Mouse (Mus musculus) lung, embryonic 15.5 days (tissue): Measurements from ENCODE around the gene Naip2. TPM values are rescaled to one million over a fixed set of nuclear protein-coding genes. Genes with fewer than 3 reads are reported as not detected.
"Not testable (repeated sequence)": the region's sequence is repeated elsewhere in the genome, so short reads cannot be mapped to it uniquely, and the experiment has no call there.

Experiments
- ATAC-seq: fragments of 200-750 bp; cut with Nextera tagmentation; 2 replicates; pipeline ENCODE4 v1.8.0; 2017; ENCODE audit warnings: moderate number of reproducible peaks, borderline replicate concordance; ENCODE audit not compliant: low FRiP score, low TSS enrichment; ENCODE audit errors: extremely low read depth
- H3K27ac ChIP-seq: fragments of 300-500 bp; sonication (generic); 2 replicates; pipeline ENCODE4 v1.5.1; 2015; ENCODE audit warnings: moderate library complexity, mild to moderate bottlenecking, inconsistent platforms
- H3K27me3 ChIP-seq: fragments of 300-500 bp; sonication (generic); 2 replicates; pipeline ENCODE4 v1.6.1; 2015; ENCODE audit warnings: inconsistent platforms
- H3K36me3 ChIP-seq: fragments of 300-500 bp; sonication (generic); 2 replicates; pipeline ENCODE4 v1.6.1; 2015; ENCODE audit warnings: inconsistent platforms
- H3K4me1 ChIP-seq: fragments of 300-500 bp; sonication (generic); 2 replicates; pipeline ENCODE4 v1.6.1; 2015; ENCODE audit warnings: inconsistent platforms
- H3K4me2 ChIP-seq: fragments of 300-500 bp; sonication (generic); 2 replicates; pipeline ENCODE4 v1.6.1; 2015; ENCODE audit warnings: inconsistent platforms, mild to moderate bottlenecking, moderate library complexity
- H3K4me3 ChIP-seq: fragments of 300-500 bp; sonication (generic); 2 replicates; pipeline ENCODE4 v1.5.1; 2015; ENCODE audit warnings: mild to moderate bottlenecking, inconsistent platforms
- H3K9ac ChIP-seq: fragments of 300-500 bp; sonication (generic); 2 replicates; pipeline ENCODE4 v1.6.1; 2015; ENCODE audit warnings: inconsistent platforms
- H3K9me3 ChIP-seq: fragments of 300-500 bp; sonication (generic); 2 replicates; pipeline ENCODE4 v1.6.1; 2016; ENCODE audit warnings: inconsistent platforms
- WGBS: fragments of 180-500 bp; shearing (Covaris S2); methylation state at CpG from one replicate; pipeline ENCODE4 v1.1.7; 2015; 5-methylcytosine and 5-hydroxymethylcytosine counted together
- polyA plus RNA-seq: library from polyadenylated mRNA; unstranded; fragments of >200 nt; fragmentation: Nextera tagmentation; extraction: Ambion mirVana; gene quantifications from 2 replicates; pipeline ENCODE4 v1.2.1, GENCODE M21; 2015

Gene Naip2
- polyA plus RNA-seq = 0.36 and 0.60 TPM in 2 replicates

- not testable (repeated sequence) for H3K9ac ChIP-seq, H3K36me3 ChIP-seq, H3K27ac ChIP-seq, H3K4me2 ChIP-seq, H3K4me3 ChIP-seq, H3K27me3 ChIP-seq, H3K4me1 ChIP-seq, H3K9me3 ChIP-seq, ATAC-seq
- WGBS = 35% methylated on average over 3 of the region's 3 CpGs
Observed at GRCm38 (mm10) chr13:100201659-100202333, at the start of gene Naip2. Gene Naip2 (minus strand): TSS chr13:100202092.

- not testable (repeated sequence) for H3K4me3 ChIP-seq, H3K4me2 ChIP-seq, H3K27me3 ChIP-seq, H3K9me3 ChIP-seq, H3K4me1 ChIP-seq, H3K36me3 ChIP-seq, H3K27ac ChIP-seq, ATAC-seq, H3K9ac ChIP-seq
- WGBS = 60% methylated on average over 5 of the region's 5 CpGs
Observed at GRCm38 (mm10) chr13:100246896-100247519, 45.1 kb upstream of the Naip2 start.

- H3K4me1 ChIP-seq, H3K4me3 ChIP-seq, H3K27ac ChIP-seq, ATAC-seq, H3K27me3 ChIP-seq, H3K9ac ChIP-seq, H3K4me2 ChIP-seq, H3K36me3 ChIP-seq, H3K9me3 ChIP-seq: not testable (repeated sequence)
- WGBS = 72% methylated on average over 4 of the region's 4 CpGs
Observed at GRCm38 (mm10) chr13:100246223-100246622, 44.3 kb upstream of the Naip2 start, which contains the start of gene Naip5. Gene Naip5 (minus strand): TSS chr13:100246323.

GRCm38 (mm10) chr13:100243702-100244101 is 41.8 kb upstream of the Naip2 start:
- H3K4me3 ChIP-seq = no peak overlapping the region
- no peaks in the 10 kb centered on the region for H3K27me3 ChIP-seq
- no peak overlapping the region for H3K9ac ChIP-seq
- H3K9me3 ChIP-seq = no peaks in the 10 kb centered on the region
- no peaks in the 10 kb centered on the region for H3K36me3 ChIP-seq
- no peak overlapping the region for H3K27ac ChIP-seq
- no peak for ATAC-seq
- H3K4me1 ChIP-seq = no peaks in the 10 kb centered on the region
- H3K4me2 ChIP-seq = no peak overlapping the region

GRCm38 (mm10) chr13:100213683-100214082 is 11.8 kb upstream of the Naip2 start:
- not testable (repeated sequence) for H3K9me3 ChIP-seq, H3K27ac ChIP-seq, H3K27me3 ChIP-seq, ATAC-seq, H3K4me1 ChIP-seq, H3K4me3 ChIP-seq, H3K4me2 ChIP-seq, H3K36me3 ChIP-seq, H3K9ac ChIP-seq
- 73% methylated on average over 1 of the region's 1 CpGs for WGBS

- Histone ChIP-seq H3K4me3 (no peak overlapping the region), H3K4me1 (no peaks in the 10 kb centered on the region), H3K27me3 (no peaks in the 10 kb centered on the region), H3K36me3 (no peaks in the 10 kb centered on the region), H3K27ac (no peak overlapping the region), H3K9me3 (no peaks in the 10 kb centered on the region), H3K4me2 (no peak overlapping the region), H3K9ac (no peak overlapping the region)
- WGBS = 25% methylated on average over 8 of the region's 8 CpGs
- ATAC-seq = no peak
Observed at GRCm38 (mm10) chr13:100210540-100210939, 8.6 kb upstream of the Naip2 start.

GRCm38 (mm10) chr13:100203319-100203718 is 1.4 kb upstream of the Naip2 start:
- no peak overlapping the region for H3K9ac ChIP-seq
- no peaks in the 10 kb centered on the region for H3K9me3 ChIP-seq
- H3K27me3 ChIP-seq = no peaks in the 10 kb centered on the region
- no peaks in the 10 kb centered on the region for H3K4me1 ChIP-seq
- H3K4me3 ChIP-seq = no peak overlapping the region
- 79% methylated on average over 1 of the region's 1 CpGs for WGBS
- no peak overlapping the region for H3K4me2 ChIP-seq
- H3K36me3 ChIP-seq = no peaks in the 10 kb centered on the region
- H3K27ac ChIP-seq = no peak overlapping the region
- ATAC-seq = no peak

- no peak overlapping the region for H3K9ac ChIP-seq
Observed at GRCm38 (mm10) chr13:100200778-100201177, 1.1 kb downstream of the Naip2 start.

GRCm38 (mm10) chr13:100195421-100195820 is 6.5 kb downstream of the Naip2 start:
- H3K36me3 ChIP-seq = no peaks in the 10 kb centered on the region
- H3K27me3 ChIP-seq = no peaks in the 10 kb centered on the region
- no peak overlapping the region for H3K9ac ChIP-seq
- ATAC-seq = no peak
- no peaks in the 10 kb centered on the region for H3K4me1 ChIP-seq
- no peaks in the 10 kb centered on the region for H3K9me3 ChIP-seq
- H3K4me2 ChIP-seq = no peak overlapping the region
- 69% methylated on average over 3 of the region's 3 CpGs for WGBS
- no peak overlapping the region for H3K4me3 ChIP-seq
- no peak overlapping the region for H3K27ac ChIP-seq

More at GRCm38 (mm10) chr13:100200778-100201177, 1.1 kb downstream of the Naip2 start:
- no peaks in the 10 kb centered on the region for H3K27me3 ChIP-seq
- H3K9me3 ChIP-seq = no peaks in the 10 kb centered on the region
- no peaks in the 10 kb centered on the region for H3K36me3 ChIP-seq
- no peak for ATAC-seq
- no peak overlapping the region for H3K4me2 ChIP-seq
- H3K4me1 ChIP-seq = no peaks in the 10 kb centered on the region
- H3K4me3 ChIP-seq = no peak overlapping the region
- no peak overlapping the region for H3K27ac ChIP-seq

GRCm38 (mm10) chr13:100183111-100183510 is 18.8 kb downstream of the Naip2 start:
- not testable (repeated sequence) for H3K36me3 ChIP-seq, H3K9ac ChIP-seq, H3K4me3 ChIP-seq, ATAC-seq, H3K4me2 ChIP-seq, H3K9me3 ChIP-seq, H3K27me3 ChIP-seq, H3K27ac ChIP-seq, H3K4me1 ChIP-seq

- H3K4me2 ChIP-seq, ATAC-seq, H3K36me3 ChIP-seq, H3K4me3 ChIP-seq, H3K27me3 ChIP-seq, H3K9ac ChIP-seq, H3K9me3 ChIP-seq, H3K4me1 ChIP-seq, H3K27ac ChIP-seq: not testable (repeated sequence)
- 42% methylated on average over 4 of the region's 5 CpGs for WGBS
Observed at GRCm38 (mm10) chr13:100174360-100174759, 27.5 kb downstream of the Naip2 start.

GRCm38 (mm10) chr13:100166378-100166777 is 35.5 kb downstream of the Naip2 start:
- H3K4me3 ChIP-seq, ATAC-seq, H3K4me2 ChIP-seq, H3K27ac ChIP-seq, H3K27me3 ChIP-seq, H3K9me3 ChIP-seq, H3K9ac ChIP-seq, H3K36me3 ChIP-seq, H3K4me1 ChIP-seq: not testable (repeated sequence)
- WGBS = 58% methylated on average over 2 of the region's 2 CpGs
